Mouse (Mus musculus): ENCODE measurements around the gene Hist1h2ao. TPM values are rescaled to one million over a fixed set of nuclear protein-coding genes. Genes with fewer than 3 reads are reported as not detected.
"Not testable (repeated sequence)": the region's sequence is repeated elsewhere in the genome, so short reads cannot be mapped to it uniquely, and the experiment has no call there.

Hist1h2ao gene
- total RNA-seq, 2 experiments from 2014 or later = 30.7 to 36.0 TPM

GRCm38 (mm10) chr13:21786899-21787629 is 23.2 kb upstream of the Hist1h2ao start, which contains the start of the genes Hist1h2an and Hist1h2bp:
TSS of gene Hist1h2an (minus strand) at chr13:21787218.
TSS of gene Hist1h2bp (plus strand) at chr13:21787461.
- Histone ChIP-seq H3K4me3 (peak within 1 kb of the TSS; percentile 56), H3K27ac (peak within 1 kb of the TSS; percentile 62)
- DNase-seq (ENCODE audit: low spot score in 2 of 2) = peak; percentile 94 to 96
- peak; percentile 10; the same call in 1 of the 2 replicates for TF ChIP-seq CTCF (conservative IDR thresholded peaks at IDR 0.05)

- DNase-seq (ENCODE audit: low spot score in 2 of 2) = no peak
- peak overlapping the region; percentile 56 for H3K4me3 ChIP-seq
- no peak overlapping the region for H3K27ac ChIP-seq
Observed at GRCm38 (mm10) chr13:21787760-21788593, 22.3 kb upstream of the Hist1h2ao start.

DNA sequence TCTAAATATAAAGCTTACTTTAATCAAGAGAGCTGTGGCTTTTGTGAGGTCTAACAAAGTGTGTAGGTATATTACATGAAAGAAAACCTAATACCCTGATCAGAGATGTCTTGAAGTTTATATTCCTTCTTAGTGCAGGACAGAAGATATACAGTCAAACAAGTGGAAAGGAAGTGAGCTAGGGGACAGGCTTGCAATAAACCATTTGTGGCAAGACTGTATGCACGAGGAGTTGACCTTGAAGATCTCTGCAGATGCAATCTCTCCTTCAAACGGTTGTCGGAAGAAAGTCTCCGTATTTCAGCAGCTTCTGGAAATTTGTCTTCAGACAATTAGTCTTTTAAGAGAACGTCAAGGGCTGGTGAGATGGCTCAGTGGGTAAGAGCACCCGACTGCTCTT is 20.3 kb upstream of the Hist1h2ao start:
- DNase-seq (ENCODE audit: low spot score in 2 of 2) = no peak
- Histone ChIP-seq H3K4me3 (no peak overlapping the region), H3K27ac (no peak overlapping the region)
- TF ChIP-seq CTCF (conservative IDR thresholded peaks at IDR 0.05) = no peak

More at GRCm38 (mm10) chr13:21787760-21788593, 22.3 kb upstream of the Hist1h2ao start:
- no peak for TF ChIP-seq CTCF (conservative IDR thresholded peaks at IDR 0.05)

DNA sequence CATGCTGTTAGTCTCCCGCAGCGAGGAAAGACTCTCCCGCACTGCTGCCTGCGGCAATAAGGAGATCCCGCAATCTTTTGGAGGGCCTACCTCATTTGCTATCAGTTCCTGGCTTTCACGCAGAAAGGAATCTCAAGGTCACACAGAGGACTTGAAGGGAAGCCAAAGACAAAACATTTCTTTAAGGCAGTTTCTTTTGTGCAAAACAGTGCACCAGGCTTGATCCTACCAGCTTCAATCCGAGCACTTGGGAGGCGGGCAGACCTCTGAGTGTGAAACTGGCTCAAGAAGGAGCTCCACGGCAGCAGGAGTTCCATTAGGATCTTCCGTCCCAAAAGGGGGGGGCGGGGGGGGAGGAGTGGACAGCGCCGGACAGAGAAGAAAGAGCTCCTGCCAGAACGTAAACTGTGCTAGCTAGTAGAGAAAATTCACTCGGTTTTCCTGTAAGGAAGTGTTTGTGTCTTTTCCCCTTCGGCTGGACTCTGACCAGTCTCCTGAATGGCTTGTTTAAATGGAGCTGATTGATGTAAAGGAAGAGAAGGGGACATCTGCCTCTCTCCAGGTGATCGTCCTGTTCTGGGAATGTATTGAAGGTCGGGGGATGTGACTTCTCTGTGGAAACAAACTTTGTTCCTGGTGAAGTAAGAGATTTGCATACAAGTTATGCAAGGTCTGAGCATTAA is 19.5 kb upstream of the Hist1h2ao start:
- no peak for TF ChIP-seq CTCF (conservative IDR thresholded peaks at IDR 0.05)
- H3K4me3 ChIP-seq = no peak overlapping the region; the same call in 1 of the 2 replicates
- no peak for DNase-seq (ENCODE audit: low spot score in 2 of 2)
- no peak overlapping the region for H3K27ac ChIP-seq

- no peak for DNase-seq (ENCODE audit: low spot score in 2 of 2)
- TF ChIP-seq CTCF (conservative IDR thresholded peaks at IDR 0.05) = no peak
- Histone ChIP-seq H3K27ac (no peak overlapping the region), H3K4me3 (no peak overlapping the region)
Observed at GRCm38 (mm10) chr13:21795584-21795983, 14.7 kb upstream of the Hist1h2ao start.

- H3K4me3 ChIP-seq; DNase-seq (ENCODE audit: low spot score in 2 of 2); H3K27ac ChIP-seq: not testable (repeated sequence)
Observed at GRCm38 (mm10) chr13:21797163-21797562, 13.1 kb upstream of the Hist1h2ao start.

- not testable (repeated sequence) for H3K4me3 ChIP-seq; DNase-seq (ENCODE audit: low spot score in 2 of 2); H3K27ac ChIP-seq
Observed at GRCm38 (mm10) chr13:21803058-21803457, 7.2 kb upstream of the Hist1h2ao start.

- not testable (repeated sequence) for H3K27ac ChIP-seq; DNase-seq (ENCODE audit: low spot score in 2 of 2); H3K4me3 ChIP-seq
Observed at GRCm38 (mm10) chr13:21811074-21811473, 809 bp downstream of the Hist1h2ao start.

- not testable (repeated sequence) for H3K27ac ChIP-seq, H3K4me3 ChIP-seq
- DNase-seq (ENCODE audit: low spot score in 2 of 2) = peak; percentile 46
Observed at GRCm38 (mm10) chr13:21811539-21811938, 1.3 kb downstream of the Hist1h2ao start, which contains the start of gene Hist1h4m. TSS of gene Hist1h4m (plus strand) at chr13:21811746.

DNA sequence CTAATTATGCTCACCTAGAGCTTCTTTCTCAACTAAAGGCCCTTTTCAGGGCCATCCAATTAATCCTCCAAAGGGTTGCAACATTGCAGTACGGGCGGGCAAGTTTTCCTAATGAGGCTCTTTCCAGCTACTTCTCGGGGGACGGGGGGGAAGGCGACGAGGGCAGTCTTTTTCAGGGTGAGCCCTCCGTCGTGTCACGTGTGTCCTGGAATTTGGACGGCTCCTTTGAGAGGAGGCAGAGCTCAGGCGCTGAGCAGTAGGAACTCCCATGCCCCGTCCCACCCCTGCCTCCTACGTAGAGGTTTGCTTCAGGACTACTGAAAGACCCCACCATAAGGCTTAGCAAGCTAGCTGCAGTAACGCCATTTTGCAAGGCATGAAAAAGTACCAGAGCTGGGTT is 1.8 kb downstream of the Hist1h2ao start:
- H3K4me3 ChIP-seq; H3K27ac ChIP-seq; DNase-seq (ENCODE audit: low spot score in 2 of 2): not testable (repeated sequence)

DNA sequence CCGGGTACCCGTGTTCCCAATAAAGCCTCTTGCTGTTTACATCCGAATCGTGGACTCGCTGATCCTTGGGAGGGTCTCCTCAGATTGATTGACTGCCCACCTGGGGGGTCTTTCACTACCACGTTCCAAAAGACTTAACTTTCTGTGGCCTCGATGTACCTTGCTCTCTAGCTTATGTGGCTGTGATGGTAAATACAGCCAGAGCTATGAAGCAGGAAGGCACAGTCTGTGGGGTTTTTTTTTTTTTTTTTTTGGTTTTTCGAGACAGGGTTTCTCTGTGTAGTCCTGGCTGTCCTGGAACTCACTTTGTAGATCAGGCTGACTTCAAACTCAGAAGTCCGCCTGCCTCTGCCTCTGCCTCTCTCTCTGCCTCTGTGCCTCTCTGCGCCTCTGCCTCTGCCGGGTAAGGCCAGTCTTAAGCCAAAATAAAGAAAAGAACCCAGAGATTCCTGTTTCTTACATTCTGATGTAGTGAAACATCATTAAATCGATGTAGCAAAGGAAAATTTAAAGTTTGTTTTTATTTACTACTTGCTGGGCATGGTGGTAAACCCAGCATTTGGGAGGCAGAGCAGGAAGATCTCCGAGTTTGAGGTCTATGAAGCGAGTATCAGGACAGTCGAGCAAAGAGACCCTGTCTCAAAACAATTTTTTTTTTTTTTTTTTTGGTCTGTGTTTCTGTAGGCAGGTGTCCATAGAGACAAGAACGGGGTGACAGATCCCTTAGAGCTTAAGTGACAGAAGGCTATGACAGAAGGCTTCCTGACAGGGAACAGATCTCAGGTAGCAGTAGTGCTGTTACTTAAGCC is 10.0 kb downstream of the Hist1h2ao start:
- H3K27ac ChIP-seq; DNase-seq (ENCODE audit: low spot score in 2 of 2); H3K4me3 ChIP-seq: not testable (repeated sequence)

GRCm38 (mm10) chr13:21828511-21828910 is 18.2 kb downstream of the Hist1h2ao start:
- H3K27ac ChIP-seq = no peak overlapping the region
- no peak for DNase-seq (ENCODE audit: low spot score in 2 of 2)
- H3K4me3 ChIP-seq = no peak overlapping the region
- no peak for TF ChIP-seq CTCF (conservative IDR thresholded peaks at IDR 0.05)
